Mouse (Mus musculus) 3T3-L1 (cell line): ENCODE results near the gene Tnfrsf13c.
A peak's percentile ranks its signal among the peaks of the same experiment; 100 is the strongest.
"Not testable (repeated sequence)": the region's sequence is repeated elsewhere in the genome, so short reads cannot be mapped to it uniquely, and the experiment has no call there.

Source experiments
- DNase-seq: peaks from one replicate; pipeline ENCODE4 v3.0.0-alpha.2; 2015; ENCODE audit warnings: low read depth, low spot score

The Tnfrsf13c gene

GRCm38 (mm10) chr15:82223657-82224601 is at the start of gene Tnfrsf13c:
TSS of gene Tnfrsf13c (minus strand) at chr15:82224369.
- no peak for DNase-seq

- no peak for DNase-seq
Observed at GRCm38 (mm10) chr15:82272295-82272694, 48.1 kb upstream of the Tnfrsf13c start.

GRCm38 (mm10) chr15:82271201-82271600 is 47.0 kb upstream of the Tnfrsf13c start:
- peak; percentile 74 for DNase-seq

- DNase-seq = no peak
Observed at GRCm38 (mm10) chr15:82268783-82269182, 44.6 kb upstream of the Tnfrsf13c start.

- DNase-seq = no peak
Observed at GRCm38 (mm10) chr15:82268185-82268584, 44.0 kb upstream of the Tnfrsf13c start.

GRCm38 (mm10) chr15:82266356-82266755 is 42.2 kb upstream of the Tnfrsf13c start:
- peak; percentile 42 for DNase-seq

- DNase-seq = peak; percentile 27
Observed at GRCm38 (mm10) chr15:82259510-82259909, 35.3 kb upstream of the Tnfrsf13c start.

GRCm38 (mm10) chr15:82255944-82256383 is 31.8 kb upstream of the Tnfrsf13c start:
- no peak for DNase-seq

GRCm38 (mm10) chr15:82255248-82255647 is 31.1 kb upstream of the Tnfrsf13c start:
- DNase-seq = no peak

- DNase-seq = no peak
Observed at GRCm38 (mm10) chr15:82252097-82252496, 27.9 kb upstream of the Tnfrsf13c start, which contains the start of gene 1500009C09Rik. TSS of gene 1500009C09Rik (plus strand) at chr15:82252397.

- DNase-seq = no peak
Observed at GRCm38 (mm10) chr15:82251579-82251978, 27.4 kb upstream of the Tnfrsf13c start.

GRCm38 (mm10) chr15:82247131-82247776 is 23.1 kb upstream of the Tnfrsf13c start:
- DNase-seq = peak; percentile 66

- not testable (repeated sequence) for DNase-seq
Observed at GRCm38 (mm10) chr15:82244805-82245161, 20.6 kb upstream of the Tnfrsf13c start.

GRCm38 (mm10) chr15:82244115-82244804 is 20.1 kb upstream of the Tnfrsf13c start, which contains the start of gene Cenpm:
TSS of gene Cenpm (minus strand) at chr15:82244748.
- DNase-seq = peak; percentile 89

- DNase-seq = no peak
Observed at GRCm38 (mm10) chr15:82243742-82244114, 19.6 kb upstream of the Tnfrsf13c start.

GRCm38 (mm10) chr15:82243311-82243710 is 19.1 kb upstream of the Tnfrsf13c start:
- no peak for DNase-seq

- DNase-seq = peak; percentile 83
Observed at GRCm38 (mm10) chr15:82236565-82236964, 12.4 kb upstream of the Tnfrsf13c start.

GRCm38 (mm10) chr15:82235661-82236060 is 11.5 kb upstream of the Tnfrsf13c start:
- DNase-seq = peak; percentile 41

GRCm38 (mm10) chr15:82232651-82233050 is 8.5 kb upstream of the Tnfrsf13c start:
- DNase-seq = no peak

- no peak for DNase-seq
Observed at GRCm38 (mm10) chr15:82231591-82232378, 7.6 kb upstream of the Tnfrsf13c start.

- no peak for DNase-seq
Observed at GRCm38 (mm10) chr15:82231100-82231499, 6.9 kb upstream of the Tnfrsf13c start.
